Mouse (Mus musculus) ES-Bruce4 (cell line): ENCODE results near the gene Bsx. TPM values are rescaled to one million over a fixed set of nuclear protein-coding genes. Genes with fewer than 3 reads are reported as not detected.
A peak's percentile ranks its signal among the peaks of the same experiment; 100 is the strongest.

Experiments used
- H3K27ac ChIP-seq: 2 replicates; pipeline ENCODE4 v1.5.1; 2012; ENCODE audit warnings: low read length, inconsistent platforms; ENCODE audit not compliant: insufficient read depth
- H3K27me3 ChIP-seq: 2 replicates; pipeline ENCODE4 v1.6.1; 2012; ENCODE audit warnings: mild to moderate bottlenecking, low read length, inconsistent platforms; ENCODE audit not compliant: control insufficient read depth, poor library complexity, insufficient read depth, severe bottlenecking
- H3K36me3 ChIP-seq: 2 replicates; pipeline ENCODE4 v1.6.1; 2012; ENCODE audit warnings: inconsistent platforms, mild to moderate bottlenecking, low read length, moderate library complexity; ENCODE audit not compliant: control insufficient read depth, poor library complexity, insufficient read depth, severe bottlenecking
- H3K4me1 ChIP-seq: one replicate; pipeline ENCODE4 v1.8.1; 2011; ENCODE audit warnings: low read length; ENCODE audit not compliant: control insufficient read depth, insufficient read depth
- H3K4me3 ChIP-seq: 2 replicates; pipeline ENCODE4 v1.5.1; 2011; ENCODE audit warnings: low read depth, mild to moderate bottlenecking, low read length
- H3K9ac ChIP-seq: 2 replicates; pipeline ENCODE4 v1.6.1; 2012; ENCODE audit warnings: low read depth, mild to moderate bottlenecking, inconsistent platforms; ENCODE audit not compliant: poor library complexity, severe bottlenecking
- H3K9me3 ChIP-seq: replicated peaks from 2 replicates; pipeline ENCODE4 v1.6.1; 2012; ENCODE audit warnings: mild to moderate bottlenecking, low read length, inconsistent platforms; ENCODE audit not compliant: control insufficient read depth, poor library complexity, insufficient read depth, severe bottlenecking
- CTCF ChIP-seq: IDR thresholded peaks from one replicate; pipeline ENCODE4 v1.8.1; 2011; ENCODE audit warnings: low read depth, low read length
- EP300 ChIP-seq: IDR thresholded peaks from 2 replicates; pipeline ENCODE4 v1.6.1; 2011; ENCODE audit warnings: low read depth, low read length; ENCODE audit not compliant: insufficient read depth
- POLR2A ChIP-seq: IDR thresholded peaks from one replicate; pipeline ENCODE4 v1.8.1; 2011; ENCODE audit warnings: low read length; ENCODE audit not compliant: insufficient read depth
- polyA plus RNA-seq: library from polyadenylated mRNA; stranded (reverse); fragments of >200 nt; gene quantifications from 2 replicates; pipeline ENCODE4 v1.2.4, GENCODE M21; 2011; ENCODE audit warnings: low read depth; ENCODE audit not compliant: missing spikeins, insufficient read depth, insufficient read length

The Bsx gene
- polyA plus RNA-seq, 1 experiment = not detected

DNA sequence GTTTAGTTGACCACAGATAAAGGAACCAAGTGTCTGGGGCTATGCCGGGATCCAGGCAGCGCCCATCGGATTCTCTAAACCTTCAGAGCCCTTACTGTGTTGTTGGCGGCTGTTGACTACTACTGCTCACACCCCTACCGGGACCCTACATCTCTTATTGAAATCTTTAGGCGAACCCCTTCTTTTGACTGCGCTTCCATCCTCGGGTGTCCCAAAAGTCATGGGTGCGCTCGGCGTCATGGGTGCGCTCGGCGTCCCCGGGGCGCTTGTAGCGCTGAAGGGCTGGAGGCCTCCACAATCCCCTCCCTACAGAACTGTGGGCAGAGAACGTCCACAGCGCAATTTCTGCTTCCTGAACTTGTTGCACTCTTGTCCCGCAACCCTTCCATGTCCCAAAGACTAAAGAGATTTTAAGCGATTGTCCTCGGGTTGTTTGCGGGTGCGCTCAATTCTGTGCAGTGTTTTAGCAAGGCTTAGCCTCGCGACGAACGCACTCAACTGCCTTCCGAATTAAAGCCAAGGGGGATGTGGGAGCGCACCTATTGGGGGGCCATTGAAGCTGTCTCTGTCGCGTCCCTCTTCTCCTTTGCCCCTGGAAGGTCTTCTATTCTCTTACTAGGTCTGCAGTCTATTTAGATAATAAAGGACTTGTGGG lies 4.5 kb downstream of the Bsx start:
- Histone ChIP-seq H3K4me3 (peak overlapping the region; percentile 36), H3K27ac (no peak overlapping the region), H3K27me3 (peaks cover 27% of the 10 kb centered on the region), H3K36me3 (no peaks in the 10 kb centered on the region), H3K4me1 (no peaks in the 10 kb centered on the region), H3K9me3 (no peaks in the 10 kb centered on the region), H3K9ac (no peak overlapping the region)
- no peak for TF ChIP-seq EP300

DNA sequence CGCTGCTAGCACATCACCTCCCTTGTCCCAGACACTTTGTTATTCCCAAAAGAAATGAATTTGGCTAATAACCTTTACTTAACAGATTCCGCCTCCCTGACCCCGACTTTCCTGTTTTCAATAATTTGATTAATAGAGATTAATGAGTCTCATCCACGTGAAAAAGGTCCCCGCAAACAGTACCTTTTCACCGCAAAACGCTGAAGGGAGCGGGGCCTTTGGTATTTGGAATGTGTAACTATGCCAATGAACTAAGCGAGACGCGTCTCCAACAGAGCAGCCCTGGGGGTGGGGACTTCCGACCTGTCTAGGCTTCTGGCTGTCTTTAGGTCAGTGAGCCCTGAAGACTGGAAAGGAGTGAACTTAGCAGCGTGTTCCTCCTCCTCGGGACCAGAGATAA lies 5.1 kb downstream of the Bsx start:
- H3K4me3 ChIP-seq = no peak overlapping the region

DNA sequence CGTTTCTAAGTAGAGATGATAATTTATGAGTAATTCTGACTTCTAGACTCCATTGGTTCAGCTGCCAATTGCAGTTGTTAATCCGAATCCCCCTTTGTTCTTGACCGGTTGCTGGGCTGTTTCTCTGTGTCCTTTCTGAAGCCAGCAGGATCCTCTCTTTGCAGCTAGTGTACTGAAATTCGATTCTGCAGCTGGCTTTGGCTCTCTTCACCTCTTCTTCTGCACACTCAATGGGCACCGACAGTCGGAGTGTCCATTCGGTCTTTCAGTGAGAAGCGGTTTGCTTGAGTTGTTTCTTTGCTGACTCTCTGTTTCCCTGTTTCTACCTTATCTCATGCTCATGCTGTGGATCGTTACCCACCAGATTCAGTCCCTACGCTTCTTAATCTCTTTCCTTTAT lies 11.7 kb downstream of the Bsx start:
- H3K4me3 ChIP-seq = no peak overlapping the region
- no peaks in the 10 kb centered on the region for H3K27me3 ChIP-seq

More for the DNA sequence above, 5.1 kb downstream of the Bsx start:
- H3K27me3 ChIP-seq = peaks cover 27% of the 10 kb centered on the region
- no peaks in the 10 kb centered on the region for H3K9me3 ChIP-seq
- TF ChIP-seq CTCF (no peak), EP300 (no peak), POLR2A (no peak)
- no peak overlapping the region for H3K9ac ChIP-seq
- H3K27ac ChIP-seq = no peak overlapping the region
- H3K36me3 ChIP-seq = no peaks in the 10 kb centered on the region
- no peaks in the 10 kb centered on the region for H3K4me1 ChIP-seq

DNA sequence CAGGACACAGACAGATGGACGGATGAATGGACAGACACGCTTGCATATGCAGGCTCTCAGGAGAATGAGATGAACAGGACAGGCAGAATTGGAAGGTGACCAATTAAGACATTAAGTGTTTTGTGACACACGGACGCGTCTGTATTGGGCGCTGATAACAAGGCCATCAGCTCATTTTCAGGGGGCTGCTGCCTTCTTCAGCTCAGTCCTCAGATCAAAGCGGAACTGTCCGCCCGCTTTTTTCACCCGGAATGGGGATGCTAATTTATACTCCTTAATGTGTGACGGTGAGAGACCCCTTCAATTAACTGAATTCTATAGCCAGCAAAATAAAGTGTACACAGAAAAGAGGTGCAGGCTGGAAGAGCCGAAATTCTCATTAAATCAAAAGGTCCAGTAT lies 15.5 kb downstream of the Bsx start:
- H3K9ac ChIP-seq = no peak overlapping the region

More for the DNA sequence above, 11.7 kb downstream of the Bsx start:
- H3K27ac ChIP-seq = no peak overlapping the region
- H3K36me3 ChIP-seq = no peaks in the 10 kb centered on the region
- no peak overlapping the region for H3K9ac ChIP-seq
- H3K4me1 ChIP-seq = no peaks in the 10 kb centered on the region
- H3K9me3 ChIP-seq = no peaks in the 10 kb centered on the region
- TF ChIP-seq CTCF (no peak), EP300 (no peak), POLR2A (no peak)

DNA sequence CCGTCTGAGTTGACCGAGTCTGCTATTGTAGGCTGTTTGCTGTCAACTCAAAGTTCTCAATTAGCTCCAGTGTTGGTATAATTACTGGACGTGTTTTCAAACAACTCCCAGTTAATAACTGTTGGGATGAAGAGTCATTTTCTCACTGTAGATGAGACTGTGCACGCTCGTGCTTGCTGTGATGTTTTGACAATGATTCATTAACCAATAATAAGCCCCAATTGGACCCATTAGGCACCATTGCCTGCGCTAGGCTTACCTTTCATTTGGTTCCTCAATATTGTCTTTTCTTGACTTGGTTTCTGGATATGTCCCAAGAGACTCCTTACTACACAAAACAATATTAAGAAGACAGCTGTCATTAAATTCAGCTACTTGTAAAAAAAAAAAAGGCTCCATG lies 18.5 kb downstream of the Bsx start:
- H3K9me3 ChIP-seq = no peaks in the 10 kb centered on the region
- no peak overlapping the region for H3K27ac ChIP-seq
- H3K27me3 ChIP-seq = no peaks in the 10 kb centered on the region
- TF ChIP-seq EP300 (no peak), CTCF (no peak), POLR2A (no peak)
- no peak overlapping the region for H3K4me3 ChIP-seq
- no peaks in the 10 kb centered on the region for H3K4me1 ChIP-seq
- no peaks in the 10 kb centered on the region for H3K36me3 ChIP-seq
- no peak overlapping the region for H3K9ac ChIP-seq

More for the DNA sequence above, 15.5 kb downstream of the Bsx start:
- no peaks in the 10 kb centered on the region for H3K9me3 ChIP-seq
- no peaks in the 10 kb centered on the region for H3K4me1 ChIP-seq
- H3K36me3 ChIP-seq = no peaks in the 10 kb centered on the region
- TF ChIP-seq EP300 (no peak), POLR2A (no peak), CTCF (no peak)
- no peaks in the 10 kb centered on the region for H3K27me3 ChIP-seq
- H3K27ac ChIP-seq = no peak overlapping the region
- no peak overlapping the region for H3K4me3 ChIP-seq

DNA sequence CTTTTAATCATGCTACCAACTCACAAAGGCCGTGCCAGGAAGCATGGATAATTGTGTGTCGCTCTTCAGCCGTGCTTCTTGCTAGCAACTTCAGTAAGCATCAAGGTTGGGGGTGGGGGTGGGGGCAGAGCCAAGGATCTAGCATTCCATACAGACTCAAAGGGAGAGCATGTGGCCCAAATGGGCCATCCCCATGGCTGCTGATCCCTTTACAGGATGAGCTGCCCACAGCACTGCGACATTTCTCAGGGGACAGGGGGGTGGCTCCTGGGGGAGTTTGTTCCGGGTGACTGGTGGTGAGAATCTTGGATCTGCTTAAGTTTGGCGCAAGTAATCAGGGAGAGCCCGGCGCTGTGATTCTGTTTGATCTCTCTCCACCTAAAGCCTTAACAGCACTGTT lies 33.5 kb downstream of the Bsx start:
- Histone ChIP-seq H3K9me3 (no peaks in the 10 kb centered on the region), H3K27me3 (no peaks in the 10 kb centered on the region), H3K9ac (no peak overlapping the region), H3K4me3 (no peak overlapping the region), H3K27ac (no peak overlapping the region), H3K36me3 (no peaks in the 10 kb centered on the region), H3K4me1 (no peaks in the 10 kb centered on the region)
- TF ChIP-seq EP300 = no peak
- no peak for TF ChIP-seq CTCF
- TF ChIP-seq POLR2A = no peak

DNA sequence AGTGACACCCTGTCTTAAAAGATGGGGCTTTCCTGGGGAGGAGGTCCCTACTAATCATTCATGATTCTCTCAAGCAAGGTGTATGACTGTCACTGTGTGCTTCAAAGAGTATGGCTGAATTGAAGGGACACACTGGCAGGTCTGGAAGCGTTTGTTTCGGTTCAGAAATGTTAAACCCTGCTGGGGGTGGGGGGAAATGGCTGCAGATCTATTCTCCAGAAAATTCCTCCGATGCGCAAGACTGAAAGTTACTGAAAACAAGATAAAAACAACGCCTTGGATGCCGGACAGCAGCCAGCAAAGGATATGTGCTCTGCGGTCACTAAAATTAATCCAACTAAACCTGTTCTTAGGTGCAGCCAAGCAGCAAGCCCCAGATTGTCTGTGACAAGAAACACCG lies 34.5 kb downstream of the Bsx start:
- Histone ChIP-seq H3K27ac (no peak overlapping the region), H3K9me3 (no peaks in the 10 kb centered on the region), H3K4me1 (no peaks in the 10 kb centered on the region), H3K36me3 (no peaks in the 10 kb centered on the region), H3K9ac (no peak overlapping the region), H3K27me3 (no peaks in the 10 kb centered on the region), H3K4me3 (no peak overlapping the region)
- TF ChIP-seq EP300 = no peak
- TF ChIP-seq CTCF = no peak
- TF ChIP-seq POLR2A = no peak
